Mouse (Mus musculus) lung, adult 2 months (tissue): ENCODE measurements around the gene Dpysl5.

Experiments used
- CTCF ChIP-seq: fragments of 200-500 bp; IDR thresholded peaks from 2 replicates; pipeline ENCODE4 v1.5.1; 2011; ENCODE audit warnings: mild to moderate bottlenecking, low read length, control low read depth; ENCODE audit not compliant: insufficient read depth
- POLR2A ChIP-seq: fragments of 200-500 bp; IDR thresholded peaks from 2 replicates; pipeline ENCODE4 v1.6.1; 2011; ENCODE audit warnings: low read depth, mild to moderate bottlenecking, control low read depth, low read length, borderline replicate concordance; ENCODE audit errors: extremely low read depth

DNA sequence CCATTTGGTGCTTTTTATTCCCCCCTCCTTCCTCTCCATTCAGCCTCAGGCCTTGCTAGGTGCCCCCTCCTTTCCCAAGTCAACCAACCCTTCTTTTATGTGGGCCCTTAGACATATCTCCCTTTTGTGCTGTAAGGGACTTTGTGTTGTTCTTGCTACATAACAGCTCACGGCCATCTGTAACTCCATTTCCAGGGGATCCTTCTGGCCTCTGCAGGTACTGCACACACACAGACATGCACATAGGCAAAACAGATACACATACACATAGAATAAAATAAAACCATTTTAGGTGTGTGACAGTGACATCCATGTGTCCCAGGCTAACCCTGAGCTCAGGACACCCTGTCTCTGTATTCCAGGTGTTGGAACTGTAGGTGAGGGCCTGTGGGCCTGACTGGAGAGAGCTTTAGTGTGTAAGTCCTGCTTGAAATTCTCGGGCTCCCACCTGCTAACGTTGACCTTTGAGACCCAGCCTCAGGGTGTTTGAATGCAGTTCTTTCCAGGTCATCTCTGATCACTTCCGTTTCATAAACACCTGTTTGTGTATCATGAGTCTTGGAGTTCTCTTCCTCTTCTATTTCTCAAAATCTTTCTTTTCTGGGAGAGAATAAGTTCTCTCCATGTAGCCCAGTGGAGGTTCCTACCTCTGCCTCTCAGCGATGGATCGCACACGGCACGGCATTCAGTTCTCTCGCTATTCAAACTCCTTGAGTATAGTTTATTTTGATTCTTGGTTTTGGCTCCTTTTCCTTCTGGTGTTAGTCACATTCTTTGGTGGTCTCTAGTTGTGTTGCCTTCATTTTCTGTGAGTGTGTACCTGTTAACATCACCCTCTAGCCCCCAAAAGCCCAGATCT, 42.5 kb upstream of the Dpysl5 start:
- no peak for TF ChIP-seq POLR2A
- no peak for TF ChIP-seq CTCF
